Mouse (Mus musculus) kidney, adult 8-10 months (tissue): Measurements from ENCODE around the gene Gm29582.
"Not testable (repeated sequence)": the region's sequence is repeated elsewhere in the genome, so short reads cannot be mapped to it uniquely, and the experiment has no call there.

ENCODE experiments used
- DNase-seq, 2 experiments: peaks; one replicate each; pipeline ENCODE4 v3.0.0; 2022

Gm29582 gene

GRCm38 (mm10) chrY:30738461-30738860 is at the start of gene Gm29582:
TSS of gene Gm29582 (minus strand) at chrY:30738561.
- DNase-seq = not testable (repeated sequence)
